Mouse (Mus musculus) embryo, embryonic 10 days (tissue): ENCODE data around the gene Filip1l.

Experiments
- DNase-seq: peaks from one replicate; pipeline ENCODE4 v3.0.0-alpha.2; 2015; ENCODE audit warnings: low spot score

The Filip1l gene

GRCm38 (mm10) chr16:57570789-57571311, 218.0 kb downstream of the Filip1l start:
- DNase-seq = no peak

- DNase-seq = no peak
These were observed 220.9 kb downstream of the Filip1l start for GRCm38 (mm10) chr16:57573831-57574230.

GRCm38 (mm10) chr16:57575764-57576388, 223.0 kb downstream of the Filip1l start:
- no peak for DNase-seq

- DNase-seq = no peak
These were observed 224.6 kb downstream of the Filip1l start for GRCm38 (mm10) chr16:57577519-57577918.

- no peak for DNase-seq
These were observed 227.1 kb downstream of the Filip1l start for GRCm38 (mm10) chr16:57580041-57580440.

- DNase-seq = peak; percentile 7
These were observed 229.1 kb downstream of the Filip1l start for GRCm38 (mm10) chr16:57582008-57582407.

GRCm38 (mm10) chr16:57585201-57585600, 232.3 kb downstream of the Filip1l start:
- DNase-seq = no peak

GRCm38 (mm10) chr16:57593422-57594157, 240.7 kb downstream of the Filip1l start:
- DNase-seq = peak; percentile 73

GRCm38 (mm10) chr16:57597295-57597957, 244.5 kb downstream of the Filip1l start:
- no peak for DNase-seq

GRCm38 (mm10) chr16:57601031-57601430, 248.1 kb downstream of the Filip1l start:
- DNase-seq = no peak

- peak; percentile 94 for DNase-seq
These were observed 253.7 kb downstream of the Filip1l start, which contains the start of gene Cmss1 for GRCm38 (mm10) chr16:57606444-57607227. Gene Cmss1 (minus strand): TSS chr16:57606864.

GRCm38 (mm10) chr16:57611768-57612167, 258.9 kb downstream of the Filip1l start:
- DNase-seq = peak; percentile 48
